10 mouse cellular contexts compared by ENCODE assay signal in the genomic region with DNA sequence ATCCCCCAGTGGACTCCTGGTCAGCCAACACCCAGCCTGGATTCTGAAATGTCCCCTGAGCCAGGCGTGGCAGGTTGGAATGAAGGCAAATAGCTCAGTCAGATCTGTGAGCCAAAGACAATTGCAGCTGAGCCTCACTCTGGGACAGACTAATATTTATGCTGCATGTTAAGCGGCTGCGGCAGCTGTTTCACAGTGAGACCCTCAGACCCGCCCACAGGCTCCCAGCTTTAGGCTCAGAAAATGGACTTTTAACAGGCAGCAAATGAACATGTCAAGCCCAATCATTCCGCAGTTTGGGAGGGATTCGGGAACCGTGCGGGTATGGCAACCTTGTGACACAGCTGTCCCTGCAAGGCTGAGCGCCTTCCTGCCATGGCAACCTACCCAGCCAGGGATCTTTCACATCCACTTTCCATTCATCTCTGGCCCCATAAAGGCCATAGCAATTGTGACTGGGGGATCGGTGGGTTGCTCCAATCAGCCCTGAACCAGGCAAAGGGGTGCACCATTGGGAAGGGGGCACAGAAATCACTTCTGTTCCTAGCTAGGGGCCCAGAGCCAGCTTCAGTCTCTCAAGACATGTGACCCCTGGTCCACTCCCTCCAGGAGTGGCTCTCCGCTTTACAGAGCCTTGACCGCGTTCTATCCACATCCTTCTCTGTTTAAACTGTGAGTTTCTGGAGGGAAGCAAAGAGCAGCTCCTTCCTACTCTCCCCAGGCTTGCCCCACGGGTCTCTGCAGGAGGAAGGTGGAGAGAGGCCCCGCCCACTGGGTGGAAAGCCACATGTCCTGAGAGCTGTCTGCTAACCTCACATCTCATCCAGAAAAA. TPM values are rescaled to one million over a fixed set of nuclear protein-coding genes. Genes with fewer than 3 reads are reported as not detected.
DNase-seq lines count a peak whose midpoint lies in the region; ATAC-seq and TF ChIP-seq lines count a peak whose summit lies in the region.
"Had no signal": no experiment of that assay in that cellular context is flagged by ENCODE, and none has a peak within 500 bp of the region (broad histone marks: within the 10 kb centered on the region; RNA-seq: fewer than 3 reads in every experiment).

No protein-coding gene starts in this region.

- TF ChIP-seq EP300 in liver, postnatal 0 days (IDR thresholded peaks at IDR 0.05; ENCODE audit: low read depth): no peak

- no peak overlapping the region for H3K27ac ChIP-seq in kidney, postnatal 0 days
- H3K27ac ChIP-seq in forebrain, embryonic 10.5 days: 0 out of 2 replicates have a peak overlapping the region, but pooled peaks have one; percentile 48
- peak overlapping the region; percentile 87 for H3K27ac ChIP-seq in intestine, embryonic 15.5 days
- no peak overlapping the region for H3K27ac ChIP-seq in liver, postnatal 0 days (ENCODE audit: low read depth)

- DNase-seq in kidney, postnatal 0 days (ENCODE audit: low spot score): peak; percentile 67
- DNase-seq in kidney, postnatal 14 days: no peak
- DNase-seq in forebrain, embryonic 10.5 days (ENCODE audit: extremely low spot score, low spot score): no peak
- peak; percentile 69 for DNase-seq in retina, embryonic 14.5 days (ENCODE audit: low spot score)
- no peak for DNase-seq in spleen, postnatal 36 days (ENCODE audit: low spot score in 2 of 2)
- no peak for DNase-seq in liver, postnatal 0 days
- no peak for DNase-seq in frontal cortex, postnatal 36 days (ENCODE audit: low spot score in 2 of 2)
- DNase-seq: adrenal gland, postnatal 25 days had no signal

- H3K9ac ChIP-seq in kidney, postnatal 0 days (ENCODE audit: low read depth, low read length): no peak overlapping the region
- H3K9ac ChIP-seq in intestine, embryonic 15.5 days: 0 out of 2 replicates have a peak overlapping the region, but pooled peaks have one; percentile 6
- no peak overlapping the region for H3K9ac ChIP-seq in liver, postnatal 0 days (replicated peaks)

- H3K36me3 ChIP-seq in kidney, postnatal 0 days (ENCODE audit: insufficient read depth, low read length): no peaks in the 10 kb centered on the region
- no peaks in the 10 kb centered on the region for H3K36me3 ChIP-seq in forebrain, embryonic 10.5 days (replicated peaks)
- no peaks in the 10 kb centered on the region for H3K36me3 ChIP-seq in intestine, embryonic 15.5 days
- no peaks in the 10 kb centered on the region for H3K36me3 ChIP-seq in liver, postnatal 0 days (replicated peaks; ENCODE audit: insufficient read depth, low read length)

- no peak overlapping the region for H3K4me3 ChIP-seq in kidney, postnatal 0 days (replicated peaks; ENCODE audit: low read depth, low read length)
- no peak overlapping the region for H3K4me3 ChIP-seq in forebrain, embryonic 10.5 days
- H3K4me3 ChIP-seq in intestine, embryonic 15.5 days (replicated peaks): no peak overlapping the region
- H3K4me3 ChIP-seq in liver, postnatal 0 days (ENCODE audit: low read depth, low read length): no peak overlapping the region
- H3K4me3 ChIP-seq: erythroblast, embryonic 14.5 days had no signal

- 44% methylated on average over 15 of the region's 15 CpGs for WGBS in kidney, postnatal 0 days
- 77% methylated on average over 15 of the region's 15 CpGs for WGBS in forebrain, embryonic 10.5 days
- WGBS in intestine, embryonic 15.5 days: 43% methylated on average over 15 of the region's 15 CpGs
- WGBS in liver, postnatal 0 days (ENCODE audit: insufficient replicate concordance): 68% methylated on average over 15 of the region's 15 CpGs

- no peak overlapping the region for H3K4me2 ChIP-seq in kidney, postnatal 0 days (ENCODE audit: low read length)
- peak overlapping the region; percentile 34 for H3K4me2 ChIP-seq in intestine, embryonic 15.5 days (replicated peaks)
- H3K4me2 ChIP-seq in liver, postnatal 0 days (ENCODE audit: low read depth, low read length): no peak overlapping the region

- 0 out of 2 replicates have a peak, but pooled peaks have one; percentile 25 for ATAC-seq in kidney, postnatal 0 days (replicated peaks; ENCODE audit: low FRiP score, low read depth)
- peak; percentile 60 for ATAC-seq in intestine, embryonic 15.5 days
- no peak for ATAC-seq in liver, postnatal 0 days

- H3K9me3 ChIP-seq in kidney, postnatal 0 days (replicated peaks; ENCODE audit: low read length): no peaks in the 10 kb centered on the region
- H3K9me3 ChIP-seq in forebrain, embryonic 10.5 days: no peaks in the 10 kb centered on the region
- no peaks in the 10 kb centered on the region for H3K9me3 ChIP-seq in intestine, embryonic 15.5 days
- no peaks in the 10 kb centered on the region for H3K9me3 ChIP-seq in liver, postnatal 0 days (ENCODE audit: low read length)

- no peaks in the 10 kb centered on the region for H3K27me3 ChIP-seq in kidney, postnatal 0 days (ENCODE audit: insufficient read depth, low read length)
- no peaks in the 10 kb centered on the region for H3K27me3 ChIP-seq in forebrain, embryonic 10.5 days (ENCODE audit: poor library complexity, severe bottlenecking)
- no peaks in the 10 kb centered on the region for H3K27me3 ChIP-seq in intestine, embryonic 15.5 days (replicated peaks)
- H3K27me3 ChIP-seq in liver, postnatal 0 days (ENCODE audit: insufficient read depth, low read length): no peaks in the 10 kb centered on the region

- no peaks in the 10 kb centered on the region for H3K4me1 ChIP-seq in kidney, postnatal 0 days (replicated peaks; ENCODE audit: insufficient read depth, low read length)
- peaks cover 14% of the 10 kb centered on the region for H3K4me1 ChIP-seq in forebrain, embryonic 10.5 days
- peaks cover 31% of the 10 kb centered on the region for H3K4me1 ChIP-seq in intestine, embryonic 15.5 days (replicated peaks)
- H3K4me1 ChIP-seq in liver, postnatal 0 days (ENCODE audit: insufficient read depth): no peaks in the 10 kb centered on the region

- no peak for TF ChIP-seq CTCF in kidney, postnatal 0 days (IDR thresholded peaks at IDR 0.05; ENCODE audit: low read depth)
- TF ChIP-seq CTCF in liver, postnatal 0 days (IDR thresholded peaks at IDR 0.05; ENCODE audit: low read depth): no peak

RNA-seq across cellular contexts. Expression of gene Cdh5, which starts 39.2 kb away (rescaled TPM):
- polyA plus RNA-seq in kidney, postnatal 0 days (2015; fragmentation: Nextera tagmentation; extraction: Ambion mirVana): 33.4 and 35.9 TPM in 2 replicates
- 12.5 and 14.3 TPM in 2 replicates for polyA plus RNA-seq in forebrain, embryonic 10.5 days (2016; fragmentation: Nextera tagmentation; extraction: Ambion mirVana)
- 25.3 and 26.0 TPM in 2 replicates for polyA plus RNA-seq in intestine, embryonic 15.5 days (2015; fragmentation: Nextera tagmentation; extraction: Ambion mirVana)
- polyA plus RNA-seq in liver, postnatal 0 days (2015; fragmentation: Nextera tagmentation; extraction: Ambion mirVana): 8.8 and 10.0 TPM in 2 replicates

Comparison
In these comparisons a context has a peak if more than half of its experiments do, and no peak if none do; other contexts are left out.
1. DNase-seq: peak in kidney, postnatal 0 days (single experiment) and retina, embryonic 14.5 days (single experiment); none in kidney, postnatal 14 days (single experiment), forebrain, embryonic 10.5 days (single experiment), spleen, postnatal 36 days (0 of 2), liver, postnatal 0 days (single experiment) and frontal cortex, postnatal 36 days (0 of 2).
2. H3K27ac ChIP-seq: peak in forebrain, embryonic 10.5 days (single experiment) and intestine, embryonic 15.5 days (single experiment); none in kidney, postnatal 0 days (single experiment) and liver, postnatal 0 days (single experiment).